10 mouse cellular contexts compared by ENCODE assay signal in the genomic region with DNA sequence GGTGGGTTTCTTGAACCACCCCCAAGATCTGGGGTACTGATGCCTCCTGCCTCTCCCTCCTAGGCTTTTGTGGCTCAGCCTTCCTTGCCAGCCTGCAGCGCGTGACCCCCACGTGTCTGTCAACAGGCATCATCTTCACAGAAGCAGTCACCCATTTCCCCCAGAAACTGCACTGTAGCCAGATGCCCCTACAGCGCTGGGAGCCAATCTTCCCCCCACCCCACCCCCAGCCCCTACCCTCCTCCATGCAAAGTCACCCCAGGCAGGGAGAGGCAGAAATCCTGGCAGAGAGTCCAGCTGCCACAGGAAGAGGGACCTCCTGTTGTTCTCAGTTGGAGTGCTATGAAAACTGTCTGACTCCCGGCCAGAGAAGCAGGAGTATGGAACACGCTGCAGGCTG. TPM values are rescaled to one million over a fixed set of nuclear protein-coding genes. Genes with fewer than 3 reads are reported as not detected.
DNase-seq lines count a peak whose midpoint lies in the region; ATAC-seq lines count a peak whose summit lies in the region.
"Had no signal": no experiment of that assay in that cellular context is flagged by ENCODE, and none has a peak within 500 bp of the region (broad histone marks: within the 10 kb centered on the region; RNA-seq: fewer than 3 reads in every experiment).

No protein-coding gene starts in this region.

- 10% methylated on average over 6 of the region's 6 CpGs for WGBS in heart, embryonic 14.5 days
- 8% methylated on average over 6 of the region's 6 CpGs for WGBS in embryonic facial prominence, embryonic 11.5 days

- H3K9ac ChIP-seq in heart, embryonic 14.5 days (ENCODE audit: low read length): no peak overlapping the region; the same call in 1 of the 2 replicates
- H3K9ac ChIP-seq in embryonic facial prominence, embryonic 11.5 days (replicated peaks; ENCODE audit: low read length): no peak overlapping the region

- no peaks in the 10 kb centered on the region for H3K36me3 ChIP-seq in heart, embryonic 14.5 days (ENCODE audit: control insufficient read depth, insufficient read depth, low read length)
- H3K36me3 ChIP-seq in embryonic facial prominence, embryonic 11.5 days (replicated peaks; ENCODE audit: control insufficient read depth, insufficient read depth, low read depth, low read length): no peaks in the 10 kb centered on the region
- H3K36me3 ChIP-seq: G1E had no signal

- DNase-seq in heart, postnatal 25 days (ENCODE audit: low spot score): no peak
- peak; percentile 40 for DNase-seq in lung, postnatal 10 days
- DNase-seq in lung, postnatal 4 days: no peak
- DNase-seq in embryonic facial prominence, embryonic 11.5 days (ENCODE audit: low spot score): peak; percentile 55
- peak; percentile 42 for DNase-seq in retina, adult 2 months (ENCODE audit: low read depth, low spot score)
- DNase-seq in spleen, adult 12 weeks (ENCODE audit: low spot score): no peak
- DNase-seq in testis, postnatal 10 days (ENCODE audit: low spot score): no peak

- peaks cover 13 to 14% of the 10 kb centered on the region in 2 experiments; a peak in 3 of 4 replicates for H3K4me1 ChIP-seq in heart, embryonic 14.5 days (ENCODE audit: control insufficient read depth in 2 of 2, insufficient read depth in 2 of 2, low read length in 2 of 2)
- no peaks in the 10 kb centered on the region for H3K4me1 ChIP-seq in embryonic facial prominence, embryonic 11.5 days (ENCODE audit: control insufficient read depth, insufficient read depth, low read length)

- intact Hi-C loops in heart, postnatal 25 days (cut with DNase I): no loop called here

- 0 out of 2 replicates have a peak, but pooled peaks have one; percentile 28 for ATAC-seq in heart, embryonic 14.5 days (ENCODE audit: insufficient number of reproducible peaks, insufficient read depth, low FRiP score, low read depth)
- 0 out of 2 replicates have a peak, but pooled peaks have one; percentile 48 for ATAC-seq in embryonic facial prominence, embryonic 11.5 days (replicated peaks; ENCODE audit: insufficient number of reproducible peaks, low FRiP score, low TSS enrichment, low read depth)

- peak overlapping the region; percentile 41 for H3K4me2 ChIP-seq in heart, embryonic 14.5 days (ENCODE audit: low read length)
- peak overlapping the region; percentile 1; the same call in 1 of the 2 replicates for H3K4me2 ChIP-seq in embryonic facial prominence, embryonic 11.5 days (ENCODE audit: low read depth, low read length)

- peaks cover 7% of the 10 kb centered on the region for H3K27me3 ChIP-seq in heart, embryonic 14.5 days (ENCODE audit: control insufficient read depth, insufficient read depth, low read length)
- no peaks in the 10 kb centered on the region for H3K27me3 ChIP-seq in embryonic facial prominence, embryonic 11.5 days (ENCODE audit: control insufficient read depth, insufficient read depth, low read length)

- H3K27ac ChIP-seq in heart, embryonic 14.5 days (replicated peaks in 1 of 2; ENCODE audit: control insufficient read depth in 1 of 2, insufficient read depth in 1 of 2, low read depth in 2 of 2, low read length in 2 of 2): no peak overlapping the region
- H3K27ac ChIP-seq in embryonic facial prominence, embryonic 11.5 days (replicated peaks; ENCODE audit: low read depth, low read length): no peak overlapping the region
- H3K27ac ChIP-seq: macrophage had no signal

- H3K4me3 ChIP-seq in heart, embryonic 14.5 days (ENCODE audit: control insufficient read depth in 1 of 2, insufficient read depth in 1 of 2, low read depth in 1 of 2, low read length in 2 of 2): no peak overlapping the region
- H3K4me3 ChIP-seq in embryonic facial prominence, embryonic 11.5 days (ENCODE audit: low read depth, low read length): no peak overlapping the region

- H3K9me3 ChIP-seq in heart, embryonic 14.5 days (ENCODE audit: control insufficient read depth, low read length): no peaks in the 10 kb centered on the region
- H3K9me3 ChIP-seq in embryonic facial prominence, embryonic 11.5 days (replicated peaks; ENCODE audit: control insufficient read depth, low read length): no peaks in the 10 kb centered on the region
- H3K9me3 ChIP-seq: G1E had no signal

RNA-seq across cellular contexts. Expression of a gene that starts 35.8 kb away (rescaled TPM):
- 0.26 and 0.35 TPM in 2 replicates for polyA plus RNA-seq in heart, embryonic 14.5 days (2014; fragmentation: Nextera tagmentation; extraction: Ambion mirVana)
- total RNA-seq in heart, postnatal 25 days (2021): under 1 TPM; 0.31 to 0.47 TPM
- polyA plus RNA-seq in embryonic facial prominence, embryonic 11.5 days (2014; fragmentation: Nextera tagmentation; extraction: Ambion mirVana): 0.53 and 1.2 TPM in 2 replicates
- polyA plus RNA-seq: G1E had no signal

RNA-seq across cellular contexts. Expression of a gene that starts 36.5 kb away (rescaled TPM):
- polyA plus RNA-seq in heart, embryonic 14.5 days (2014; fragmentation: Nextera tagmentation; extraction: Ambion mirVana): 66.4 and 69.6 TPM in 2 replicates
- 100 to 1,000 TPM; 121 to 124 TPM for total RNA-seq in heart, postnatal 25 days (2021)
- polyA plus RNA-seq in embryonic facial prominence, embryonic 11.5 days (2014; fragmentation: Nextera tagmentation; extraction: Ambion mirVana): 80.0 and 83.9 TPM in 2 replicates

RNA-seq across cellular contexts. Expression of a gene that starts 37.4 kb away (rescaled TPM):
- 76.6 and 81.1 TPM in 2 replicates for polyA plus RNA-seq in heart, embryonic 14.5 days (2014; fragmentation: Nextera tagmentation; extraction: Ambion mirVana)
- 10 to 100 TPM; 57.3 to 58.0 TPM for total RNA-seq in heart, postnatal 25 days (2021)
- 79.5 and 93.0 TPM in 2 replicates for polyA plus RNA-seq in embryonic facial prominence, embryonic 11.5 days (2014; fragmentation: Nextera tagmentation; extraction: Ambion mirVana)

RNA-seq across cellular contexts. Expression of a gene that starts 47.6 kb away (rescaled TPM):
- polyA plus RNA-seq in heart, embryonic 14.5 days (2014; fragmentation: Nextera tagmentation; extraction: Ambion mirVana): 1.0 and 1.4 TPM in 2 replicates
- total RNA-seq in heart, postnatal 25 days (2021): under 1 TPM; 0.68 to 0.98 TPM
- polyA plus RNA-seq in embryonic facial prominence, embryonic 11.5 days (2014; fragmentation: Nextera tagmentation; extraction: Ambion mirVana): 1.2 and 1.8 TPM in 2 replicates

RNA-seq across cellular contexts. Expression of a gene that starts 55.8 kb away (rescaled TPM):
- 28.3 and 29.4 TPM in 2 replicates for polyA plus RNA-seq in heart, embryonic 14.5 days (2014; fragmentation: Nextera tagmentation; extraction: Ambion mirVana)
- total RNA-seq in heart, postnatal 25 days (2021): 10 to 100 TPM; 12.3 to 13.6 TPM
- polyA plus RNA-seq in embryonic facial prominence, embryonic 11.5 days (2014; fragmentation: Nextera tagmentation; extraction: Ambion mirVana): 49.9 and 55.9 TPM in 2 replicates

Comparison
In these comparisons a context has a peak if more than half of its experiments do, and no peak if none do; other contexts are left out.
1. DNase-seq: peak in lung, postnatal 10 days (single experiment), embryonic facial prominence, embryonic 11.5 days (single experiment) and retina, adult 2 months (single experiment); none in heart, postnatal 25 days (single experiment), lung, postnatal 4 days (0 of 2), spleen, adult 12 weeks (single experiment) and testis, postnatal 10 days (single experiment).